Mouse (Mus musculus) adrenal gland, postnatal 0 days (tissue): ENCODE measurements around the gene Armcx5. TPM values are rescaled to one million over a fixed set of nuclear protein-coding genes. Genes with fewer than 3 reads are reported as not detected.

Experiments
- microRNA-seq: library from miRNA; unstranded; fragments of <30 nt; microRNA quantifications from one replicate; pipeline ENCODE4, GENCODE M21; 2016; ENCODE audit warnings: borderline replicate concordance; ENCODE audit not compliant: insufficient number of aligned reads
- polyA plus RNA-seq: library from polyadenylated mRNA; unstranded; fragments of >200 nt; fragmentation: Nextera tagmentation; extraction: Ambion mirVana; gene quantifications from 2 replicates; pipeline ENCODE4 v1.2.1, GENCODE M21; 2015

The Armcx5 gene
- polyA plus RNA-seq: 9.3 and 12.9 TPM in 2 replicates

GRCm38 (mm10) chrX:135742304-135743055, at the start of gene Armcx5, which contains the start of gene Gprasp1:
TSS of gene Armcx5 (plus strand) at chrX:135742733.
TSS of gene Gprasp1 (plus strand) at chrX:135742733.

GRCm38 (mm10) chrX:135693633-135694032, 48.9 kb upstream of the Armcx5 start, which contains the start of gene Tcp11x2:
TSS of gene Tcp11x2 (minus strand) at chrX:135693790.

GRCm38 (mm10) chrX:135725161-135725560, 17.4 kb upstream of the Armcx5 start, which contains the start of gene Tmsb15a:
TSS of gene Tmsb15a (minus strand) at chrX:135725261.

Small RNAs within 50 kb of the gene (microRNA-seq; reads per million reads assigned to microRNA genes)
- gene Mir1970: not detected
- not detected for gene Mir7646

Other genes with a start within 250 kb of the Armcx5 start
- 0.06 TPM in 1 of 2 replicates, not detected in the other for gene AV320801, start 248.1 kb upstream of the Armcx5 start, polyA plus RNA-seq
- gene Nxf7, start 144.0 kb upstream of the Armcx5 start, polyA plus RNA-seq: not detected in 2 replicates
- gene Prame, start 115.0 kb upstream of the Armcx5 start, polyA plus RNA-seq: not detected in 2 replicates
- gene Tcp11x2, start 48.9 kb upstream of the Armcx5 start, polyA plus RNA-seq: not detected in 2 replicates
- not detected in 2 replicates for gene Tmsb15a, start 17.5 kb upstream of the Armcx5 start, polyA plus RNA-seq
- gene Gprasp1, start within 50 bp of the Armcx5 start, polyA plus RNA-seq: 36.0 and 40.9 TPM in 2 replicates
- gene Bhlhb9, start 54.9 kb downstream of the Armcx5 start, polyA plus RNA-seq: 35.1 and 35.5 TPM in 2 replicates
- gene Gprasp2, start 96.3 kb downstream of the Armcx5 start, polyA plus RNA-seq: 26.4 and 29.7 TPM in 2 replicates